Mouse (Mus musculus): ENCODE results near the gene Ankrd22. TPM values are rescaled to one million over a fixed set of nuclear protein-coding genes. Genes with fewer than 3 reads are reported as not detected.

Ankrd22 gene
- polyA plus RNA-seq, 1 experiment from 2014 or later: 0.16 TPM

DNA sequence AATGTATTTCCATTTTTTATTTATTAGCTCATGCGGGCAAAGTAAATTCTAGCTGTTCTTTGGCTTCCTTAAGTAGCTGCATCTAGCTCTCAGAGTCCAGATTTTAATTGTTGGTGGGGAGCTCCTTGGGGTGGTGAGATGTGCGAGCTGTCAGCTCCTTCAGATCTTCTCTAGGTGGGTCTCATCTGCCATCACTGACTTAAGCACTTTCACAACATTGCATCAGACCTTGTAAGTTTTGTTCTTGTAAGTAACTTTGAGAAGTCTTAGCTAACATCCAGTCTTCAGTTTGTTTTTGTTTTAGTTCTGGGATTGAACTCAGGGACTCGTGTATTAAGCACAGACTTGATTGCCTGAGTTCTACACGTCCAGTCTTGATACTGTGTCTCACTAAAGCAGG lies 33.0 kb upstream of the Ankrd22 start:
- H3K36me3 ChIP-seq: no peaks in the 10 kb centered on the region
- no peaks in the 10 kb centered on the region for H3K27me3 ChIP-seq
- ATAC-seq (ENCODE audit: low read depth) (no peak), DNase-seq (no peak)
- H3K4me2 ChIP-seq: no peak overlapping the region
- 60% methylated on average over 4 of the region's 4 CpGs for WGBS (ENCODE audit: insufficient replicate concordance)
- H3K4me3 ChIP-seq (replicated peaks): no peak overlapping the region
- H3K4me1 ChIP-seq (replicated peaks): peaks cover 2% of the 10 kb centered on the region; the same call in 1 of the 2 replicates
- no peak overlapping the region for H3K9ac ChIP-seq
- H3K27ac ChIP-seq: no peak overlapping the region
- no peaks in the 10 kb centered on the region for H3K9me3 ChIP-seq (replicated peaks)

GRCm38 (mm10) chr19:34198066-34198465 lies 32.2 kb upstream of the Ankrd22 start:
- ATAC-seq (ENCODE audit: low read depth) (no peak), DNase-seq (no peak)
- Histone ChIP-seq H3K36me3 (no peaks in the 10 kb centered on the region), H3K4me3 (replicated peaks) (no peak overlapping the region), H3K9me3 (replicated peaks) (no peaks in the 10 kb centered on the region), H3K4me2 (no peak overlapping the region), H3K27ac (no peak overlapping the region), H3K9ac (no peak overlapping the region), H3K27me3 (no peaks in the 10 kb centered on the region), H3K4me1 (replicated peaks) (peaks cover 5% of the 10 kb centered on the region; the same call in 1 of the 2 replicates)
- WGBS (ENCODE audit: insufficient replicate concordance): 60% methylated on average over 1 of the region's 1 CpGs

GRCm38 (mm10) chr19:34195031-34195430 lies 29.2 kb upstream of the Ankrd22 start:
- no peak for DNase-seq
- Histone ChIP-seq H3K9me3 (replicated peaks) (no peaks in the 10 kb centered on the region), H3K27ac (no peak overlapping the region), H3K9ac (no peak overlapping the region), H3K4me2 (no peak overlapping the region), H3K27me3 (no peaks in the 10 kb centered on the region), H3K4me3 (replicated peaks) (no peak overlapping the region), H3K36me3 (no peaks in the 10 kb centered on the region), H3K4me1 (replicated peaks) (peaks cover 13% of the 10 kb centered on the region; the same call in 1 of the 2 replicates)
- no peak for ATAC-seq (ENCODE audit: low read depth)
- WGBS (ENCODE audit: insufficient replicate concordance): 50% methylated on average over 2 of the region's 2 CpGs

DNA sequence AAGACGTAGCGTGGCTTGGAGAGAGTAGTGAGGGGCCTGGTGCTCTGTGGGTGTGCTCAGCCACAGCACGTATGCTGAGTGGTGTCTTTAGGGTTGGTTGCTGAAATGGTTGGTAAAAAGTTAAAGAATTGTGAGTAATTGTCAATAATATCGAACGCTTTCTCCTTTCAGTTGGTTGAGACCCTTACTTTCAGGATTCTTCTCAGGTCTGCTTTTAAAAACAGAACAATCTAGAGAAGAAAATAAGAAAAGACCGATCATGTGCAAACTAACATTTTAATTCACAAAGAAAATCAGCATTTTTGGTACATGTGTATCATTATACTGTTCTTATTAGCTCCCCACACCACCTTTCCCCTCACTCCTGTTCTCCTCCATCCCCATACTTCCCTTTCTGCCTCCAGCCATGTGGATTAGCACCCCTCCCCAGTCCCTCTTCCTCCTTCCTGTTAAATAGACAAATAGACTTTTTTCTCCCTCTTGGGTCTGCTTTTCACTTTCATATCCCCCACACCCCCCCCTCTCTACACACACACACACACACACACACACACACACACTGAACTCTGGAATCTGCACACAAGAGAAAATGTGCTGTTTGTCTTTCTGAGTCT lies 28.4 kb upstream of the Ankrd22 start:
- Histone ChIP-seq H3K27ac (no peak overlapping the region), H3K4me1 (replicated peaks) (peaks cover 13% of the 10 kb centered on the region; the same call in 1 of the 2 replicates), H3K9ac (no peak overlapping the region), H3K4me3 (replicated peaks) (peak overlapping the region; percentile 68; the same call in 1 of the 2 replicates), H3K27me3 (no peaks in the 10 kb centered on the region), H3K9me3 (replicated peaks) (no peaks in the 10 kb centered on the region), H3K36me3 (no peaks in the 10 kb centered on the region), H3K4me2 (peak overlapping the region; percentile 90)
- ATAC-seq (ENCODE audit: low read depth): no peak
- DNase-seq: no peak
- WGBS (ENCODE audit: insufficient replicate concordance): 70% methylated on average over 6 of the region's 6 CpGs

GRCm38 (mm10) chr19:34193683-34194082 lies 27.8 kb upstream of the Ankrd22 start:
- peak overlapping the region; percentile 90 for H3K4me2 ChIP-seq
- H3K9ac ChIP-seq: peak overlapping the region; percentile 67; the same call in 1 of the 2 replicates
- peak overlapping the region; percentile 68 for H3K4me3 ChIP-seq (replicated peaks)
- 58% methylated on average over 9 of the region's 9 CpGs for WGBS (ENCODE audit: insufficient replicate concordance)
- no peak overlapping the region for H3K27ac ChIP-seq
- H3K36me3 ChIP-seq: no peaks in the 10 kb centered on the region
- DNase-seq (no peak), ATAC-seq (ENCODE audit: low read depth) (no peak)
- H3K9me3 ChIP-seq (replicated peaks): no peaks in the 10 kb centered on the region
- peaks cover 13% of the 10 kb centered on the region; the same call in 1 of the 2 replicates for H3K4me1 ChIP-seq (replicated peaks)
- no peaks in the 10 kb centered on the region for H3K27me3 ChIP-seq

DNA sequence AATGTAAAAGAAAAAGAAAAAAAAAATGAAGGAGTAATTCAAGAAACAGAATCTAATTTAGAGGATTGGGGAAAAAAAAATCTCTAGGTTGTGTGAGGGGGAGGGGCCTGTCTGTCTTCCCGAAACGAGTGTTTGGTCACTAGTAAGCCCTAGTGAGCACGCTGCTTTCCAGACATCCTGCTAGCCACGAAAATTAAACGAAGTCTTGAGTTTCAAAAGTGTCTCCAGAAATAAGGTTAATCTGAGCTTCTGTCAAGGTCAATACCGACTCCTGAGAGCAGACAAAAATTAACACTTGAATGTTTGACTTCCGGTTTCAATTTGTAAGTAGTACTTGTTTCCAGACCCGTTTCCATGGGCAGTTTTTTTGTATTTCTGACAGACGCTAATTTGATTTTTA lies 27.3 kb upstream of the Ankrd22 start:
- WGBS (ENCODE audit: insufficient replicate concordance): 5% methylated on average over 9 of the region's 9 CpGs
- no peak for ATAC-seq (ENCODE audit: low read depth)

DNA sequence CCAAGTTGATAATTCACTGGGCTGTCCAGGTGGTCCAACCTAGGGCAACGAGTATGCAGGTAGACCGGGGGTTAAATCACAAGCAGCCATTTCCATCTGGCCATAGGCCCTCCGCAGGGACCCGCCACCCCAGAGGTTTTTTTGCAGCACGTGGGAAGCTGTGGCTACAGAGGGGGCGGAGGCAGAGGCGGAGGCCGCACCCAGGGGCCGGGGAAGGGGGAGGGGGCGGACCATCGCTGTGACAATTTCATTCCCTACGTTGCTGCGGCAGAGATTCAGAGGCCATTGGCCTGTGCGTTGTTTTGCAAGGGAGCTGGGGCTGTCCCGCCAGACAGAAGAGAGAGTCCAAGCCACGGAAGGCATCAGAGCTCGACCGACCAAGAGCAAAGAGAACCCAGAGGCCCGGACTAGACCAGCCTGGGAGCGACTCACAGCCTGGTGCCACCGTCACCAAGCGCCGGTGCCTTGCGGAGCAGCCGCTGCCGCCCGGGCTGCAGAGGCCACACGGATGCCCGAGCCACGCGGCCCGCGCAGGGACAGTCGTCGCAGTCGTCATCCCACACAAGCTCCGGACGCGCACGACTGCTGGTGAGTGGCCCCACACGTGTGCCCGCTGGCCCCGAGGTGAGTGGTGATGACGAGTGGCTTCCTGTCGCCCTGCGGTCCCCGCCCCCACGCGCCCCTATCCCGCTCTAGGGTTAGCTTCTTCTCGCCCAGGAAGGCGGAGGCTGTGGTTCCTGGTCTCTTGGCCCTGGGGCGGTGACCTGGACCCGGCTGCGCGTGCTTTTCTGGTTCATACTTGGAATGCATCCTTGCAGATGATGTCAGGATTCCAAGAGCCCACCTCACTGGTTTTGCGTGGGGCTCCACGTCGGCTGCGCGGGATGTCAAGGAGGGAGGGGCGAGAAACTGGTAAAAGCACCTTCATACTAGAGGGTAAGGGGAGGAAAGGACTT lies 26.4 kb upstream of the Ankrd22 start, which contains the start of gene Stambpl1:
Gene Stambpl1 (plus strand): TSS at position 222 of the 956 bp plus-strand sequence.
- Histone ChIP-seq H3K9ac (peak within 1 kb of the TSS; percentile 67), H3K4me3 (replicated peaks) (peak within 1 kb of the TSS; percentile 68), H3K27ac (no peak within 1 kb of the TSS), H3K4me2 (peak within 1 kb of the TSS; percentile 90), H3K36me3 (no peaks in the 10 kb centered on the region), H3K9me3 (replicated peaks) (no peaks in the 10 kb centered on the region), H3K4me1 (replicated peaks) (peaks cover 13% of the 10 kb centered on the region; the same call in 1 of the 2 replicates), H3K27me3 (no peaks in the 10 kb centered on the region)
- DNase-seq (peak; percentile 34), ATAC-seq (ENCODE audit: low read depth) (peak; percentile 75)
- WGBS (ENCODE audit: insufficient replicate concordance): under 1% methylated on average over 62 of the region's 62 CpGs

More for the DNA sequence above, 27.3 kb upstream of the Ankrd22 start:
- DNase-seq: peak; percentile 3
- H3K36me3 ChIP-seq: no peaks in the 10 kb centered on the region
- H3K4me3 ChIP-seq (replicated peaks): peak overlapping the region; percentile 68
- H3K27me3 ChIP-seq: no peaks in the 10 kb centered on the region
- peak overlapping the region; percentile 67 for H3K9ac ChIP-seq
- H3K27ac ChIP-seq: no peak overlapping the region
- peak overlapping the region; percentile 90 for H3K4me2 ChIP-seq
- H3K9me3 ChIP-seq (replicated peaks): no peaks in the 10 kb centered on the region
- H3K4me1 ChIP-seq (replicated peaks): peaks cover 13% of the 10 kb centered on the region; the same call in 1 of the 2 replicates

- peaks cover 13% of the 10 kb centered on the region; the same call in 1 of the 2 replicates for H3K4me1 ChIP-seq (replicated peaks)
- H3K27ac ChIP-seq: no peak overlapping the region
- H3K9me3 ChIP-seq (replicated peaks): no peaks in the 10 kb centered on the region
- H3K4me2 ChIP-seq: peak overlapping the region; percentile 90
- peak overlapping the region; percentile 67; the same call in 1 of the 2 replicates for H3K9ac ChIP-seq
- 38% methylated on average over 10 of the region's 10 CpGs for WGBS (ENCODE audit: insufficient replicate concordance)
- ATAC-seq (ENCODE audit: low read depth) (no peak), DNase-seq (no peak)
- no peaks in the 10 kb centered on the region for H3K36me3 ChIP-seq
- H3K4me3 ChIP-seq (replicated peaks): peak overlapping the region; percentile 68
- no peaks in the 10 kb centered on the region for H3K27me3 ChIP-seq
Measured at GRCm38 (mm10) chr19:34191645-34192007, 25.8 kb upstream of the Ankrd22 start.

DNA sequence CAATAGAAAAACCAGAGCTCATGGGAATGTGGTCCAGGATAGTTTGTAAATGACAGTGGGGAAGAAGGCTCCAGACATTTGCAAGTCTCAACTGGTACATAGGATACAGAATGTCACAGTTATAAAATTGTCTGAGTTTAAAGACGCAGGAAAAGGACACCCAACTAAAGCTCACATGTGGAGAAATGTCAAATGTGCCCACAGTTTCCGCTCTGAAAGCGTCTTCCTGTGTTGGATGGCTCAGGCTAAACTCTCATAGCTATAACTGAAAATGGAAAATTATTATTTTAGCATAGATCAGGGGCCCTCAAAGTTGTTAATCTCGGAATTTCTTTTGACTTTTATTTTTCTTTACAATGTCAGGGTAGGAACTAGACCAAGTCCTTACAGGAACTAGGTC lies 21.0 kb upstream of the Ankrd22 start:
- Histone ChIP-seq H3K36me3 (no peaks in the 10 kb centered on the region), H3K9me3 (replicated peaks) (no peaks in the 10 kb centered on the region), H3K9ac (no peak overlapping the region), H3K27me3 (no peaks in the 10 kb centered on the region), H3K4me3 (replicated peaks) (no peak overlapping the region), H3K27ac (no peak overlapping the region), H3K4me1 (replicated peaks) (peaks cover 2% of the 10 kb centered on the region; the same call in 1 of the 2 replicates), H3K4me2 (no peak overlapping the region)
- ATAC-seq (ENCODE audit: low read depth) (no peak), DNase-seq (no peak)
- 49% methylated on average over 4 of the region's 4 CpGs for WGBS (ENCODE audit: insufficient replicate concordance)

DNA sequence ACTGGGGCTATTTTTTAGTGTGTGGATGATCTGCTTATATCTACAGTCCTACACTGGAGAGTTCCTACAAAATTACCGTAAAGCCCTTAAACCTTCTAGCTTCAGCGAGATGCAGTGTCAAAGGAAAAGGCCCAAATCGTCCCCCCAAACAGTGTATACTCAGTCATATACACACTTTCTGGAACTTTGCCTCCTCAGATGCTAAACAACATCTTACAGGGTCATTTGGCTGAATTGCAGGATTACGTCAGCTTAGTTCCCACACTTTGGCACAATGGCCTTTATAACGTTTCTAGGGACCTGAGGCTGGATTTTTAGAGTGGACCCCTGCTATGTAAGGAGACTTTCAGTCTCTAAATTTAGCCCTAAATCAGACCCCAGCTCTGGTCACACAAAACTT lies 16.6 kb upstream of the Ankrd22 start:
- 59% methylated on average over 5 of the region's 5 CpGs for WGBS (ENCODE audit: insufficient replicate concordance)
- H3K27me3 ChIP-seq: no peaks in the 10 kb centered on the region

GRCm38 (mm10) chr19:34181234-34181633 lies 15.4 kb upstream of the Ankrd22 start:
- ATAC-seq (ENCODE audit: low read depth) (no peak), DNase-seq (no peak)
- H3K4me1 ChIP-seq (replicated peaks): no peaks in the 10 kb centered on the region
- whole genome bisulfite sequencing (ENCODE audit: insufficient replicate concordance): 58% methylated on average over 3 of the region's 3 CpGs
- H3K9me3 ChIP-seq (replicated peaks): no peaks in the 10 kb centered on the region
- no peaks in the 10 kb centered on the region for H3K36me3 ChIP-seq
- H3K9ac ChIP-seq: no peak overlapping the region
- no peak overlapping the region for H3K4me2 ChIP-seq
- no peaks in the 10 kb centered on the region for H3K27me3 ChIP-seq
- no peak overlapping the region for H3K27ac ChIP-seq
- no peak overlapping the region for H3K4me3 ChIP-seq (replicated peaks)

More for the DNA sequence above, 16.6 kb upstream of the Ankrd22 start:
- no peak for DNase-seq
- Histone ChIP-seq H3K4me1 (replicated peaks) (no peaks in the 10 kb centered on the region), H3K36me3 (no peaks in the 10 kb centered on the region), H3K9ac (no peak overlapping the region), H3K4me3 (replicated peaks) (no peak overlapping the region), H3K9me3 (replicated peaks) (no peaks in the 10 kb centered on the region), H3K27ac (no peak overlapping the region), H3K4me2 (no peak overlapping the region)
- ATAC-seq (ENCODE audit: low read depth): no peak
